Mouse (Mus musculus) kidney, adult 2 months (tissue): ENCODE data around the gene Nek7. TPM values are rescaled to one million over a fixed set of nuclear protein-coding genes. Genes with fewer than 3 reads are reported as not detected.
A peak's percentile ranks its signal among the peaks of the same experiment; 100 is the strongest.

Experiments used
- DNase-seq: peaks from one replicate; pipeline ENCODE4 v3.0.0; 2021
- H3K27ac ChIP-seq: fragments of 200-500 bp; 2 replicates; pipeline ENCODE4 v1.5.1; 2012; ENCODE audit warnings: low read depth, low read length, control low read depth, inconsistent platforms; ENCODE audit not compliant: insufficient read depth
- H3K27me3 ChIP-seq: fragments of 200-500 bp; replicated peaks from 2 replicates; pipeline ENCODE4 v1.6.1; 2012; ENCODE audit warnings: mild to moderate bottlenecking, moderate library complexity, low read length, inconsistent platforms; ENCODE audit not compliant: control insufficient read depth, insufficient read depth
- H3K36me3 ChIP-seq: fragments of 200-500 bp; 2 replicates; pipeline ENCODE4 v1.6.1; 2012; ENCODE audit warnings: mild to moderate bottlenecking, moderate library complexity, low read length, inconsistent platforms; ENCODE audit not compliant: control insufficient read depth, insufficient read depth
- H3K4me1 ChIP-seq: fragments of 200-500 bp; 2 replicates; pipeline ENCODE4 v1.6.1; 2011; ENCODE audit warnings: low read length; ENCODE audit not compliant: control insufficient read depth, insufficient read depth
- H3K4me3 ChIP-seq: fragments of 200-500 bp; 2 replicates; pipeline ENCODE4 v1.5.1; 2011; ENCODE audit warnings: mild to moderate bottlenecking, low read depth, low read length, control low read depth; ENCODE audit not compliant: insufficient read depth
- CTCF ChIP-seq: fragments of 200-500 bp; conservative IDR thresholded peaks from 2 replicates; pipeline ENCODE4 v1.5.1; 2011; ENCODE audit warnings: low read depth, mild to moderate bottlenecking, control low read depth, low read length, moderate library complexity, mixed read lengths; ENCODE audit not compliant: insufficient read depth, insufficient read length
- POLR2A ChIP-seq: fragments of 200-500 bp; IDR thresholded peaks from one replicate; pipeline ENCODE4 v1.6.1; 2011; ENCODE audit warnings: low read depth, low read length, control low read depth
- WGBS: fragments of 180-500 bp; shearing (Covaris S2); methylation state at CpG from one replicate; pipeline ENCODE4 v1.1.7; 2018; 5-methylcytosine and 5-hydroxymethylcytosine counted together
- polyA plus RNA-seq: library from polyadenylated mRNA; depleted of rRNA; stranded (reverse); fragments of >200 nt; gene quantifications from 2 replicates; pipeline ENCODE4 v1.2.3, GENCODE M21; 2012

Nek7 gene
- polyA plus RNA-seq, 1 experiment: 17.1 TPM

DNA sequence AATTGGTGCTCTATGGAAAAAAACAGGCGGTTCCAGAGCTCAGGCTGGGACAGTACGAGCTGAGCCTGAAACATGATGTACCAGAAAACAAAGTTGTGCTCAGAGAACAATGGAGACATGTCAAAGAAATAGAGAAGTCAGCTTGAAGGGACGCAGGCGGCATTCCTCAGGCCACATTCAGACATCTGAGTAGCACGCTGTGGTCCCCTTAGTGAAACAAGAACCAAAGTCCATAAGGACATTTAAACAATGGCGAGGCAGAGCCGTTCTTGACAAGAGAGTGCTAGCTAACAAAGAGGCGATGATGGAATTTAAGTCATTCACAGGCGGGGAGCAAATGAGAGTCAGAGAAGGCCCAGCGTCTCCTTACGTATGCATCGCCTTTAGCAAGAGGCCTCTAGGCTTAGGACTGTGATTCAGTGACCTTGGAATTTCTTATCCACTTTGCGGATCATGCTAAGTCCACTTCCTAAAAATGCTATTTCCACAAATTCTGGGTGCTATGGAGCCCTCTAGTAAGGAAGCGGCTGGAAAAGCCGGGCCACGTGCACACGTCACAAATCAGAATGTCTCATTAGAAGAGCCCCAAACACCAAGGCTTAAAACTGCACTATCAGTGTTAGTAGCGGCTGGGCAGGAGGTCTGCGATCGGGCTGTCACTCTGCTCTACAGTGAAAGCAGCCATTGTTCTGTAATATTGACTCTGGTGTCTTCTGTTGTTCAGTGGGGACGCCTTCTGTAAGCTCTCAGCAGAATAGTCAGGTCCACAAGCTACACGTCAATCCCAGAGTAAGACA, 48.2 kb downstream of the Nek7 start:
- no peaks in the 10 kb centered on the region for H3K27me3 ChIP-seq
- H3K36me3 ChIP-seq: no peaks in the 10 kb centered on the region
- no peak overlapping the region for H3K4me3 ChIP-seq
- H3K4me1 ChIP-seq: peaks cover 21% of the 10 kb centered on the region
- DNase-seq: no peak
- 73% methylated on average over 22 of the region's 22 CpGs for WGBS
- TF ChIP-seq POLR2A: no peak
- no peak for TF ChIP-seq CTCF
- H3K27ac ChIP-seq: no peak overlapping the region

DNA sequence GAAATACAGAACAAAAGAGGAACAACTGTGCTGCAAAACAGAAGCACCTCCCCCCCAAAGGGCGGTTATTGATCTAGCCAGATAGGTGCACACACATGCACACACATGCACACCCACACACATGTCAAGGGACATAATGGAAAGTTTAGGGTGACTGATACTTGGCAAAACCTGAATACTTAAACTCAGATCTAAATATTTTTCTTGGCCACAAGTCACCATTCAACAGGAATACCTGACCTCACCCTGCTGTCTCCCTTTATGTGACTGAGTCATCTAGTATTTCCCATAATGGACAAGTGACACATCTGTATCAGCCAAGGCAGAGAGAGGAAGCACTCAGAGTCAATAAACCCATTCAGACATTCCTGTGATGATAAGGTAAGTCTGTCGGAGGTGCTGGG, 48.9 kb downstream of the Nek7 start:
- DNase-seq: no peak
- Histone ChIP-seq H3K4me3 (no peak overlapping the region), H3K4me1 (peaks cover 20% of the 10 kb centered on the region), H3K27ac (0 out of 2 replicates have a peak overlapping the region, but pooled peaks have one; percentile 22), H3K36me3 (no peaks in the 10 kb centered on the region), H3K27me3 (no peaks in the 10 kb centered on the region)
- WGBS: 73% methylated on average over 2 of the region's 2 CpGs
- TF ChIP-seq CTCF (no peak), POLR2A (no peak)

GRCm38 (mm10) chr1:138568434-138569232, 51.3 kb downstream of the Nek7 start:
- H3K27ac ChIP-seq: no peak overlapping the region

DNA sequence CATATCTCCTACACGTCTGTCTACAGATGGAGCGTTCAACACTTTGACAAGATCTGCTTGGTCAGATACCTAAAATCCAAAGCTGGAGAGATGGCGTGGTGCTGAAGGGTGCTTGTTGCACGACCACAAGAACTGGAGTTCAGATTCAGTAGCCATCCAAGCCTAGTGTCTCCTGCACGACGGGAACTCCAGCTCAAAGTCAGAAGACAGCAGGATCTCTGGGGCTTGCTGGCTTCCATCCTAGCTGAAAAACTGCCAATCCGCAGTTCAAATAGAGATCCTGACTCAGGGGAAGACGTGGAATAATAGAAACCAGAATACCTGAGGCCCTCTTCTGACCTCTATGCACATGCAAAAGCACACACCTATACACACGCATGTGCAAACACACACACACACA, 52.0 kb downstream of the Nek7 start:
- 68% methylated on average over 9 of the region's 9 CpGs for WGBS
- Histone ChIP-seq H3K4me1 (peaks cover 24% of the 10 kb centered on the region), H3K27me3 (no peaks in the 10 kb centered on the region), H3K4me3 (no peak overlapping the region), H3K27ac (no peak overlapping the region), H3K36me3 (no peaks in the 10 kb centered on the region)
- DNase-seq: peak; percentile 46
- TF ChIP-seq POLR2A (no peak), CTCF (no peak)

More at GRCm38 (mm10) chr1:138568434-138569232, 51.3 kb downstream of the Nek7 start:
- no peak overlapping the region for H3K4me3 ChIP-seq
- DNase-seq: peak; percentile 59
- peaks cover 24% of the 10 kb centered on the region for H3K4me1 ChIP-seq
- 76% methylated on average over 6 of the region's 6 CpGs for WGBS
- H3K27me3 ChIP-seq: no peaks in the 10 kb centered on the region
- TF ChIP-seq POLR2A: no peak
- no peak for TF ChIP-seq CTCF
- H3K36me3 ChIP-seq: no peaks in the 10 kb centered on the region

GRCm38 (mm10) chr1:138564677-138565076, 55.3 kb downstream of the Nek7 start:
- H3K4me1 ChIP-seq: peaks cover 9% of the 10 kb centered on the region
- H3K27ac ChIP-seq: no peak overlapping the region
- no peak for DNase-seq
- WGBS: 87% methylated on average over 6 of the region's 6 CpGs
- TF ChIP-seq POLR2A (no peak), CTCF (no peak)
- H3K36me3 ChIP-seq: no peaks in the 10 kb centered on the region
- no peak overlapping the region for H3K4me3 ChIP-seq
- no peaks in the 10 kb centered on the region for H3K27me3 ChIP-seq

- TF ChIP-seq POLR2A (no peak), CTCF (no peak)
- WGBS: 90% methylated on average over 12 of the region's 12 CpGs
- DNase-seq: no peak
- H3K27me3 ChIP-seq: no peaks in the 10 kb centered on the region
- no peak overlapping the region for H3K4me3 ChIP-seq
- H3K36me3 ChIP-seq: no peaks in the 10 kb centered on the region
- no peak overlapping the region for H3K27ac ChIP-seq
- H3K4me1 ChIP-seq: peaks cover 4% of the 10 kb centered on the region
These were observed 59.2 kb downstream of the Nek7 start for GRCm38 (mm10) chr1:138560733-138561132.
